Mouse (Mus musculus) liver, postnatal 0 days (tissue): ENCODE measurements around the gene 4921504E06Rik.

Experiments used
- CTCF ChIP-seq: sonication (generic); IDR thresholded peaks from 2 replicates; pipeline ENCODE4 v1.5.1; 2016; ENCODE audit warnings: antibody characterized with exemption, low read depth
- EP300 ChIP-seq: IDR thresholded peaks from 2 replicates; pipeline ENCODE4 v1.6.1; 2016; ENCODE audit warnings: antibody characterized with exemption, low read depth, mild to moderate bottlenecking

GRCm38 (mm10) chr2:19540906-19541305 is 12.8 kb downstream of the 4921504E06Rik start:
- TF ChIP-seq EP300, result no peak
- TF ChIP-seq CTCF, result no peak
